9 mouse cellular contexts compared by ENCODE assay signal in the genomic region with DNA sequence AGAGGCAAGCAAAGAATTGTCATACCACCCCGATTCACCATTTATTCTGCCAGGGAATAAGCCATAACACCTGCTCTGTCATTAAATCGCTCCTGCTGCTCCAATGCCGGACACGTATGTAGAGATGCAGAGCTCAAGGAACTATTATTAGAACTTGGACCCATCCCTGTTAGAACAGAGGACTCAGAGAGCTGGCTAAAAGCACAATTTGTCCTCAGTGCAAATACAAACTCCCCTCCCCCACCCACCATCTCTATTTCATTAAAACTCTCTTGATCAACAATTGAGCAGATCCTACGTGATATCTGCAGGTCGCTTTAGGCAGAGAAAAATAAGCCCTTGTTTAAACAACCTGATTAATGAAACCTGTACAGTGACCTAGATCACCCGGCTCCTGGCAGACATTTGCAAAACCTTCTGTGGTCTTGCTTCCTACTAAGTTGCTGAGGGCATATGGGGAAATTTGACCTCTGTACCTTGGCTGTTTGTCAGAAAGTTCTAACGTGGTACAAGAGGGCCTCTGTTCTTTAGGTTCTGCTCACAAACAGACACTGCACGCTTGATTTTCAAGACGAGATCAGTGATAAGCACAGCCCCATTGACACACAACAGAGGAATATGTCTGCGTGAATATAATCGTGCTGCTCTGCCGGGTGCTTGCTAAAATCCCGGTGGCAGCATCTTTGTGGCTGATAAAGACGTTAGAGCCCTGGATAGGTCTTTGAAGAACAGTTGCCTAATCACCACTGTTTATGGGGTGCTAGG. TPM values are rescaled to one million over a fixed set of nuclear protein-coding genes. Genes with fewer than 3 reads are reported as not detected.
DNase-seq lines count a peak whose midpoint lies in the region; ATAC-seq and TF ChIP-seq lines count a peak whose summit lies in the region.
"Had no signal": no experiment of that assay in that cellular context is flagged by ENCODE, and none has a peak within 500 bp of the region (broad histone marks: within the 10 kb centered on the region; RNA-seq: fewer than 3 reads in every experiment).

No protein-coding gene starts in this region.

- H3K9me3 ChIP-seq in G1E (replicated peaks) = no peaks in the 10 kb centered on the region
- no peaks in the 10 kb centered on the region for H3K9me3 ChIP-seq in lung, postnatal 0 days (ENCODE audit: low read length)

- peaks cover 18% of the 10 kb centered on the region for H3K36me3 ChIP-seq in G1E (replicated peaks)
- no peaks in the 10 kb centered on the region for H3K36me3 ChIP-seq in lung, postnatal 0 days (ENCODE audit: insufficient read depth, low read length)
- peaks cover 12% of the 10 kb centered on the region for H3K36me3 ChIP-seq in small intestine, adult 2 months (ENCODE audit: control insufficient read depth, insufficient read depth, low read length)

- H3K4me3 ChIP-seq in G1E (ENCODE audit: low read depth, low read length) = peak overlapping the region; percentile 53; the same call in 1 of the 2 replicates
- peak overlapping the region; percentile 5; the same call in 1 of the 2 replicates for H3K4me3 ChIP-seq in lung, postnatal 0 days (ENCODE audit: low read depth, low read length)
- no peak overlapping the region for H3K4me3 ChIP-seq in small intestine, adult 2 months (ENCODE audit: low read depth, low read length)
- H3K4me3 ChIP-seq: erythroblast, embryonic 14.5 days had no signal

- no peak overlapping the region; the same call in 1 of the 2 replicates for H3K27ac ChIP-seq in lung, postnatal 0 days (ENCODE audit: low read length)
- peak overlapping the region; percentile 45 for H3K27ac ChIP-seq in small intestine, adult 2 months (ENCODE audit: insufficient read depth, low read depth, low read length)

- H3K4me2 ChIP-seq in lung, postnatal 0 days (replicated peaks; ENCODE audit: low read depth, low read length) = peak overlapping the region; percentile 83

- peak; percentile 57 for DNase-seq in 3134 (ENCODE audit: extremely low read depth, insufficient read length, low spot score)
- DNase-seq in G1E (ENCODE audit: low spot score) = no peak
- peak; percentile 60 to 68 for DNase-seq in cerebellum, postnatal 25 days
- DNase-seq in heart, adult 8-10 months (ENCODE audit: low spot score) = peak; percentile 26
- peak; percentile 53 to 64 for DNase-seq in kidney, adult 8-10 months
- DNase-seq in lung, postnatal 0 days (ENCODE audit: low spot score) = peak; percentile 67
- no peak for DNase-seq in layer of hippocampus, adult 9-10 months (ENCODE audit: low spot score)

- no peak for TF ChIP-seq POLR2A in small intestine, adult 2 months (IDR thresholded peaks at IDR 0.05; ENCODE audit: low read depth, low read length)

- peak; percentile 35 for ATAC-seq in G1E (ENCODE audit: extremely low read depth, insufficient number of reproducible peaks, low FRiP score, poor library complexity, severe bottlenecking)
- 0 out of 2 replicates have a peak, but pooled peaks have one; percentile 4 for ATAC-seq in lung, postnatal 0 days

- WGBS in lung, postnatal 0 days = 7% methylated on average over 15 of the region's 15 CpGs
- 8% methylated on average over 15 of the region's 15 CpGs for WGBS in small intestine, adult 2 months

- no peaks in the 10 kb centered on the region for H3K27me3 ChIP-seq in G1E (ENCODE audit: insufficient read depth, low read length)
- no peaks in the 10 kb centered on the region for H3K27me3 ChIP-seq in lung, postnatal 0 days (replicated peaks; ENCODE audit: insufficient read depth, low read length)
- H3K27me3 ChIP-seq in small intestine, adult 2 months (ENCODE audit: control insufficient read depth, insufficient read depth, low read length) = no peaks in the 10 kb centered on the region

- TF ChIP-seq CTCF in G1E (IDR thresholded peaks at IDR 0.05; ENCODE audit: low read depth, low read length) = no peak
- no peak for TF ChIP-seq CTCF in lung, postnatal 0 days (IDR thresholded peaks at IDR 0.05)
- TF ChIP-seq CTCF in small intestine, adult 2 months (IDR thresholded peaks at IDR 0.05; ENCODE audit: extremely low read depth, insufficient read length, insufficient replicate concordance, low read depth, low read length) = no peak; the same call in 1 of the 2 replicates

- peaks cover 42% of the 10 kb centered on the region for H3K4me1 ChIP-seq in G1E (ENCODE audit: insufficient read depth, low read depth, low read length)
- H3K4me1 ChIP-seq in lung, postnatal 0 days (ENCODE audit: insufficient read depth, low read depth, low read length) = no peaks in the 10 kb centered on the region; the same call in 1 of the 2 replicates
- peaks cover 10% of the 10 kb centered on the region for H3K4me1 ChIP-seq in small intestine, adult 2 months (ENCODE audit: control insufficient read depth, insufficient read depth, insufficient read length, low read length)

- H3K9ac ChIP-seq in lung, postnatal 0 days (replicated peaks; ENCODE audit: low read depth) = no peak overlapping the region

- peak; percentile 48 for TF ChIP-seq EP300 in lung, postnatal 0 days (IDR thresholded peaks at IDR 0.05)

RNA-seq across cellular contexts. Expression of a gene that starts 4.3 kb away (rescaled TPM):
- total RNA-seq in G1E (2014; fragmentation: Nextera tagmentation) = 273 and 316 TPM in 2 replicates
- 23.8 and 26.8 TPM in 2 replicates for total RNA-seq in G1E (2017)
- polyA plus RNA-seq in G1E (2012) = 231 and 269 TPM in 2 replicates
- 10 to 100 TPM; 35.4 to 53.6 (median 45.5) TPM for total RNA-seq in heart, adult 8-10 months (2022)
- 53.4 and 57.9 TPM in 2 replicates for polyA plus RNA-seq in lung, postnatal 0 days (2015; fragmentation: Nextera tagmentation; extraction: Ambion mirVana)
- 48.2 and 143 TPM in 2 replicates for polyA plus RNA-seq in small intestine, adult 2 months (2012; rRNA removed)

Comparison
In these comparisons a context has a peak if more than half of its experiments do, and no peak if none do; other contexts are left out.
1. DNase-seq: peak in 3134 (single experiment), cerebellum, postnatal 25 days (2 of 2), heart, adult 8-10 months (single experiment), kidney, adult 8-10 months (2 of 2) and lung, postnatal 0 days (single experiment); none in G1E (single experiment) and layer of hippocampus, adult 9-10 months (single experiment).